Mouse (Mus musculus) limb, embryonic 11.5 days (tissue): ENCODE results near the gene Gm21698. TPM values are rescaled to one million over a fixed set of nuclear protein-coding genes. Genes with fewer than 3 reads are reported as not detected.
"Not testable (repeated sequence)": the region's sequence is repeated elsewhere in the genome, so short reads cannot be mapped to it uniquely, and the experiment has no call there.

Experiments used
- ATAC-seq: fragments of 200-750 bp; cut with Nextera tagmentation; 2 replicates; pipeline ENCODE4 v1.8.0; 2017; ENCODE audit warnings: low read depth; ENCODE audit not compliant: insufficient number of reproducible peaks, low FRiP score, low TSS enrichment
- DNase-seq: peaks from one replicate; pipeline ENCODE4 v3.0.0-alpha.2; 2015; ENCODE audit warnings: low spot score
- H3K27ac ChIP-seq: fragments of 300-500 bp; sonication (generic); replicated peaks from 2 replicates; pipeline ENCODE4 v1.5.1; 2014; ENCODE audit warnings: low read depth, mild to moderate bottlenecking, low read length
- H3K27me3 ChIP-seq: fragments of 300-500 bp; sonication (generic); 2 replicates; pipeline ENCODE4 v1.6.1; 2014; ENCODE audit warnings: mild to moderate bottlenecking, low read length, mixed read lengths; ENCODE audit not compliant: control insufficient read depth, insufficient read depth
- H3K36me3 ChIP-seq: fragments of 300-500 bp; sonication (generic); 2 replicates; pipeline ENCODE4 v1.6.1; 2014; ENCODE audit warnings: mild to moderate bottlenecking, low read length, moderate library complexity, mixed read lengths; ENCODE audit not compliant: control insufficient read depth, insufficient read depth
- H3K4me1 ChIP-seq: fragments of 300-500 bp; sonication (generic); 2 replicates; pipeline ENCODE4 v1.6.1; 2014; ENCODE audit warnings: low read length, mixed read lengths; ENCODE audit not compliant: control insufficient read depth, insufficient read depth
- H3K4me2 ChIP-seq: fragments of 300-500 bp; sonication (generic); 2 replicates; pipeline ENCODE4 v1.6.1; 2014; ENCODE audit warnings: low read depth, mild to moderate bottlenecking, moderate library complexity; ENCODE audit not compliant: severe bottlenecking
- H3K4me3 ChIP-seq: fragments of 300-500 bp; sonication (generic); 2 replicates; pipeline ENCODE4 v1.5.1; 2014; ENCODE audit warnings: low read depth, low read length
- H3K9ac ChIP-seq: fragments of 300-500 bp; sonication (generic); 2 replicates; pipeline ENCODE4 v1.6.1; 2014; ENCODE audit warnings: mild to moderate bottlenecking, low read length
- H3K9me3 ChIP-seq: fragments of 300-500 bp; sonication (generic); 2 replicates; pipeline ENCODE4 v1.6.1; 2016; ENCODE audit warnings: low read length; ENCODE audit not compliant: control insufficient read depth
- WGBS: fragments of 180-500 bp; shearing (Covaris S2); extraction: QIAGEN DNeasy Blood & Tissue Kit; methylation state at CpG from one replicate; pipeline ENCODE4 v1.1.7; 2014; 5-methylcytosine and 5-hydroxymethylcytosine counted together
- polyA plus RNA-seq: library from polyadenylated mRNA; unstranded; fragments of >200 nt; fragmentation: Nextera tagmentation; extraction: Ambion mirVana; gene quantifications from 2 replicates; pipeline ENCODE4 v1.2.1, GENCODE M21; 2014

Gm21698 gene
- not detected in 2 replicates for polyA plus RNA-seq

DNA sequence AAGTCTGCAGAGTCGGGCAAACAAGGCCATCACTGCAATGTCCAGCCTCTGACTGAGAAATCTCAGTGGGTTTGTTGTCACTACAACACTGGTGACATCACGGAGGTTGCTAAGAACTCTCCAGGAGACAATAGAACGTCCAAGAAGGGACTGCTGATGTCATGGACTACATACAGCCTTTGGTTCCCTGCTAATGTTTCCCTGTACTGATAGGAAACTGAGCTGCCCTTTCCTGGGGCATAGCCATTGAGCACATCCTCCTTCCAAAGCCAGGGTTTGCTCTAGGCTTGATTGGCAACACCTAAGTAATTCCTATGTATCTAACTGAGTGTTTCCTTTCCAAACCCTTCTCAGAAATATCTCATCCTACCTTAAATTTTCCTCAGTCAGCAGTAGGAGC is at the start of gene Gm21698:
Gene Gm21698, minus strand, starts transcription at position 101 of the 400 bp plus-strand sequence.
- not testable (repeated sequence) for H3K9me3 ChIP-seq, H3K9ac ChIP-seq, H3K4me3 ChIP-seq, H3K4me1 ChIP-seq, H3K27me3 ChIP-seq, H3K4me2 ChIP-seq, H3K36me3 ChIP-seq, H3K27ac ChIP-seq, DNase-seq, ATAC-seq
- WGBS, result no CpG with 5 or more reads among the region's 3 CpGs

DNA sequence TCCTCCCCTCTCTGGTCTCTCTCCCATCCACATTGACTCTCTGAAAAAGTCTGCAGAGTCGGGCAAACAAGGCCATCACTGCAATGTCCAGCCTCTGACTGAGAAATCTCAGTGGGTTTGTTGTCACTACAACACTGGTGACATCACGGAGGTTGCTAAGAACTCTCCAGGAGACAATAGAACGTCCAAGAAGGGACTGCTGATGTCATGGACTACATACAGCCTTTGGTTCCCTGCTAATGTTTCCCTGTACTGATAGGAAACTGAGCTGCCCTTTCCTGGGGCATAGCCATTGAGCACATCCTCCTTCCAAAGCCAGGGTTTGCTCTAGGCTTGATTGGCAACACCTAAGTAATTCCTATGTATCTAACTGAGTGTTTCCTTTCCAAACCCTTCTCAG is 34.4 kb upstream of the Gm21698 start, which contains the start of gene Gm5862:
Gene Gm5862, minus strand, starts transcription at position 101 of the 400 bp plus-strand sequence.
- not testable (repeated sequence) for H3K27me3 ChIP-seq, H3K36me3 ChIP-seq, DNase-seq, H3K9ac ChIP-seq, H3K4me3 ChIP-seq, ATAC-seq, H3K9me3 ChIP-seq, H3K4me1 ChIP-seq, H3K4me2 ChIP-seq, H3K27ac ChIP-seq
- no CpG with 5 or more reads among the region's 3 CpGs for WGBS

DNA sequence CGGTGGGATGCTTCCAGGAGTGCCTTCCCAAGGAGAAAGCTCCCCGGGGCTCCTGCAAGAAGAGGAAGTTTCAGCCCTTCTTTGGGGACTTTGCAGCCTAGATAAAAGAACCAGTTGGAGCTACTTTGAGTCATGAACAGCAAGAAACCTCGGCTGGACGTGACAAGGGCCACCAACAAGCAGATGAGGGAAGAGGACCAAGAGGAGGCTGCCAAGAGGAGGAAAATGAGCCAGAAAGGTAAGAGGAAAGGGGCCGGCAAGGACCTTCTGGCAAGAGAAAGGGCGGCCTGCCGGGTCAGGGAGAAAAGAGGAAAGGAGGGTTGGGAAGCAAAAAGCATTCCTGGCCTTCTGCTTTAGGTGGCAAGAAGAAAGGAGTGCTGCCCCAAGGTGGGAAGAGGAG is 19.2 kb upstream of the Gm21698 start:
- WGBS, result 69% methylated on average over 6 of the region's 7 CpGs

DNA sequence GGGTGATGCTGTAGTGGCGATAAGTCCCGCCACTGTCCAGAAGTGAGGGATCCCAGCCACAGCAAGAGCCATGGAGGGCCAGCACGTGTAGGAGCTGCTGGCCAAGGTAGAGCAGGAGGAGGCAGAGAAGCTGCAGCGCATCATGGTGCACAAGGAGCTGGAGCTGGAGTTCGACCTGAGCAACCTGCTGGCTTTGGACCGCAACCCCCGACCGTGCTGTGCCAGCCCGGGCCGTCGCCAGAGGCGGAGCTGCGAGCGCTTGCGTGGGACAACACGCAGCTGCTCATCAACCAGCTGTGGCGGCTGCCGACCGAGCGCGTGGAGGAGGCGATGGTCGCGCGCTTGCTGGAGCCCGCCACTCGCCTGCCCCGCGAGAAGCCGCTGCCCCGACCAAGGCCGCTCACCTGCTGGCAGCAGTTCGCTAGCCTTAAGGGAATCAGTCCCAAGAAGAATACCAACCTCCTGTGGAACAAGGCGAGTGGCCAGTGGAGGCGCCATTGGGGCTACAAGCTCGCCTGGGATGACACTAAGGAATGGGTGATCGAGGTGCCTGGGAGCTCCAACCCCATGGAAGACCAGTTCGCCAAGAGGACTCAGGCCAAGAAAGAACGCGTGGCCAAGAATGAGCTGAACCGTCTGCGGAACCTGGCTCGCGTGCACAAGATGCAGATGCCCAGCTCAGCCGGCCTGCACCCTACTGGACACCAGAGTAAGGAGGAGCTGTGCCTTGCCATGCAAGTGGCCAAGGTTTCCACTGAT is 18.7 kb upstream of the Gm21698 start:
- H3K36me3 ChIP-seq, H3K9ac ChIP-seq, H3K4me1 ChIP-seq, H3K27me3 ChIP-seq, H3K9me3 ChIP-seq, H3K27ac ChIP-seq: not testable (repeated sequence)
- WGBS, result 19% methylated on average over 42 of the region's 45 CpGs
- peak overlapping the region; percentile 20 for H3K4me3 ChIP-seq
- H3K4me2 ChIP-seq, result peak overlapping the region; percentile 45
- ATAC-seq (peak; percentile 82), DNase-seq (peak; percentile 66)

More for the DNA sequence above, 19.2 kb upstream of the Gm21698 start:
- not testable (repeated sequence) for H3K27me3 ChIP-seq, H3K4me2 ChIP-seq, DNase-seq, H3K27ac ChIP-seq, H3K4me1 ChIP-seq, ATAC-seq, H3K4me3 ChIP-seq, H3K36me3 ChIP-seq, H3K9ac ChIP-seq, H3K9me3 ChIP-seq

DNA sequence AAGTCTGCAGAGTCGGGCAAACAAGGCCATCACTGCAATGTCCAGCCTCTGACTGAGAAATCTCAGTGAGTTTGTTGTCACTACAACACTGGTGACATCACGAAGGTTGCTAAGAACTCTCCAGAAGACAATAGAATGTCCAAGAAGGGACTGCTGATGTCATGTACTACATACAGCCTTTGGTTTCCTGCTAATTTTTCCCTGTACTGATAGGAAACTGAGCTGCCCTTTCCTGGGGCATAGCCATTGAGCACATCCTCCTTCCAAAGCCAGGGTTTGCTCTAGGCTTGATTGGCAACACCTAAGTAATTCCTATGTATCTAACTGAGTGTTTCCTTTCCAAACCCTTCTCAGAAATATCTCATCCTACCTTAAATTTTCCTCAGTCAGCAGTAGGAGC is 16.2 kb upstream of the Gm21698 start, which contains the start of gene Gm1979:
Gene Gm1979, minus strand, starts transcription at position 101 of the 400 bp plus-strand sequence.
- not testable (repeated sequence) for H3K27me3 ChIP-seq, H3K4me2 ChIP-seq, H3K4me1 ChIP-seq, H3K27ac ChIP-seq, H3K9me3 ChIP-seq, H3K4me3 ChIP-seq, H3K36me3 ChIP-seq, ATAC-seq, DNase-seq, H3K9ac ChIP-seq
- 100% methylated on average over 1 of the region's 2 CpGs for WGBS

DNA sequence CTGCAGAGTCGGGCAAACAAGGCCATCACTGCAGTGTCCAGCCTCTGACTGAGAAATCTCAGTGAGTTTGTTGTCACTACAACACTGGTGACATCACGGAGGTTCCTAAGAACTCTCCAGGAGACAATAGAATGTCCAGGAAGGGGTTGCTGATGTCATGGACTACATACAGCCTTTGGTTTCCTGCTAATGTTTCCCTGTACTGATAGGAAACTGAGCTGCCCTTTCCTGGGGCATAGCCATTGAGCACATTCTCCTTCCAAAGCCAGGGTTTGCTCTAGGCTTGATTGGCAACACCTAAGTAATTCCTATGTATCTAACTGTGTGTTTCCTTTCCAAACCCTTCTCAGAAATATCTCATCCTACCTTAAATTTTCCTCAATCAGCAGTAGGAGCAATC is 15.9 kb downstream of the Gm21698 start, which contains the start of gene Gm21680:
Gene Gm21680, minus strand, starts transcription at position 101 of the 400 bp plus-strand sequence.
- not testable (repeated sequence) for H3K9ac ChIP-seq, DNase-seq, H3K4me1 ChIP-seq, H3K27me3 ChIP-seq, H3K4me3 ChIP-seq, H3K4me2 ChIP-seq, H3K27ac ChIP-seq, H3K9me3 ChIP-seq, H3K36me3 ChIP-seq, ATAC-seq
- no CpG with 5 or more reads among the region's 2 CpGs for WGBS

DNA sequence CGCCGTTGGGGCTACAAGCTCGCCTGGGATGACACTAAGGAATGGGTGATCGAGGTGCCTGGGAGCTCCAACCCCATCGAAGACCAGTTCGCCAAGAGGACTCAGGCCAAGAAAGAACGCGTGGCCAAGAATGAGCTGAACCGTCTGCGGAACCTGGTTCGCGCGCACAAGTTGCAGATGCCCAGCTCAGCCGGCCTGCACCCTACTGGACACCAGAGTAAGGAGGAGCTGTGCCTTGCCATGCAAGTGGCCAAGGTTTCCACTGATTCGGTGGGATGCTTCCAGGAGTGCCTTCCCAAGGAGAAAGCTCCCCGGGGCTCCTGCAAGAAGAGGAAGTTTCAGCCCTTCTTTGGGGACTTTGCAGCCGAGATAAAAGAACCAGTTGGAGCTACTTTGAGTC is 31.4 kb downstream of the Gm21698 start:
- H3K9me3 ChIP-seq, H3K4me3 ChIP-seq, H3K4me1 ChIP-seq, H3K27me3 ChIP-seq, H3K27ac ChIP-seq, H3K36me3 ChIP-seq, H3K9ac ChIP-seq, ATAC-seq: not testable (repeated sequence)
- WGBS, result 58% methylated on average over 16 of the region's 17 CpGs
- peak; percentile 19 for DNase-seq
- H3K4me2 ChIP-seq, result peak overlapping the region; percentile 27; the same call in 1 of the 2 replicates

DNA sequence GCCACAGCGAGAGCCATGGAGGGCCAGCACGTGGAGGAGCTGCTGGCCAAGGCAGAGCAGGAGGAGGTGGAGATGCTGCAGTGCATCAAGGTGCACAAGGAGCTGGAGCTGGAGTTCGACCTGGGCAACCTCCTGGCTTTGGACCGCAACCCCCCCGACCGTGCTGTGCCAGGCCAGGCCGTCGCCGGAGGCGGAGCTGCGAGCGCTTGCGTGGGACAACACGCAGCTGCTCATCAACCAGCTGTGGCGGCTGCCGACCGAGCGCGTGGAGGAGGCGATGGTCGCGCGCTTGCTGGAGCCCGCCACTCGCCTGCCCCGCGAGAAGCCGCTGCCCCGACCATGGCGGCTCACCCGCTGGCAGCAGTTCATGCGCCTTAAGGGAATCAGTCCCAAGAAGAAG is 31.8 kb downstream of the Gm21698 start:
- ATAC-seq (0 out of 2 replicates have a peak, but pooled peaks have one; percentile 51), DNase-seq (peak; percentile 32)
- not testable (repeated sequence) for H3K9ac ChIP-seq, H3K36me3 ChIP-seq, H3K27ac ChIP-seq, H3K27me3 ChIP-seq, H3K9me3 ChIP-seq, H3K4me3 ChIP-seq, H3K4me1 ChIP-seq
- H3K4me2 ChIP-seq, result peak overlapping the region; percentile 27; the same call in 1 of the 2 replicates
- WGBS, result 24% methylated on average over 32 of the region's 32 CpGs
